Mouse (Mus musculus): ENCODE measurements at regions not wholly inside any gene's neighbourhood (a gene's known extent, or its start where the extent isn't known, plus 50 kb on each side); places are given as distances from the start of the nearest gene placed in this dataset.

DNA sequence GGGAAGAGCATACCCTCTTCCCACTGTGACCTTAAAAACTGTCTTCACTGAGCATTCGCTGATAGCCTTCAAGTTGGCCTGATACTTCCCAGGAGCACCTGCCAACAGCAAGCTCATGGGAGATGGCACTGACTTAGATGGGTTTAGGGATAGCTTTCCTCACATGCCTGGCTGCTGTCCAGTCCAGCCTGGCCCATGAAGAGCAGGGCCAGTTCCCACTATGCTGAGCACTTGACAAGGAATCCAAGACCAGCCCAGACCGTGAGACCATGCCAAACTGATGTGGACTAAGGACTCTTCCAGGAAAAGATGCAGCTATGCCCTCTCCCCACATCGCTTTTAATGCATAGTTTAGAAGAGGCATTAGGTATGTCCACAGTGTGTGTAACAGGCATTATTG is 155.0 kb downstream of the Snx10 start:
- no peaks in the 10 kb centered on the region for H3K27me3 ChIP-seq (ENCODE audit: control insufficient read depth, insufficient read depth, low read length, poor library complexity, severe bottlenecking)
- H3K4me1 ChIP-seq (ENCODE audit: control insufficient read depth, insufficient read depth, low read length): no peaks in the 10 kb centered on the region
- H3K9ac ChIP-seq (ENCODE audit: low read depth, poor library complexity, severe bottlenecking): no peak overlapping the region
- no peaks in the 10 kb centered on the region for H3K36me3 ChIP-seq (ENCODE audit: control insufficient read depth, insufficient read depth, low read length, poor library complexity, severe bottlenecking)
- H3K4me3 ChIP-seq (ENCODE audit: low read depth, low read length): no peak overlapping the region
- no peak overlapping the region for H3K27ac ChIP-seq (ENCODE audit: insufficient read depth, low read length)
- TF ChIP-seq EP300 (IDR thresholded peaks at IDR 0.05; ENCODE audit: insufficient read depth, low read depth, low read length): no peak
- TF ChIP-seq CTCF (IDR thresholded peaks at IDR 0.05; ENCODE audit: low read depth, low read length): no peak
- no peak for TF ChIP-seq POLR2A (IDR thresholded peaks at IDR 0.05; ENCODE audit: insufficient read depth, low read length)
- H3K9me3 ChIP-seq (replicated peaks; ENCODE audit: control insufficient read depth, insufficient read depth, low read length, poor library complexity, severe bottlenecking): no peaks in the 10 kb centered on the region

- Histone ChIP-seq H3K36me3 (ENCODE audit: control insufficient read depth, insufficient read depth, low read length, poor library complexity, severe bottlenecking) (no peaks in the 10 kb centered on the region), H3K4me1 (ENCODE audit: control insufficient read depth, insufficient read depth, low read length) (peaks cover 2% of the 10 kb centered on the region)
- TF ChIP-seq CTCF (IDR thresholded peaks at IDR 0.05; ENCODE audit: low read depth, low read length) (no peak), POLR2A (IDR thresholded peaks at IDR 0.05; ENCODE audit: insufficient read depth, low read length) (no peak), EP300 (IDR thresholded peaks at IDR 0.05; ENCODE audit: insufficient read depth, low read depth, low read length) (no peak)
Measured at GRCm38 (mm10) chr6:51680239-51680857, 156.6 kb downstream of the Snx10 start.

GRCm38 (mm10) chr6:51683131-51683530 is 159.4 kb downstream of the Snx10 start:
- H3K9me3 ChIP-seq (replicated peaks; ENCODE audit: control insufficient read depth, insufficient read depth, low read length, poor library complexity, severe bottlenecking): no peaks in the 10 kb centered on the region
- no peak overlapping the region for H3K27ac ChIP-seq (ENCODE audit: insufficient read depth, low read length)
- H3K4me3 ChIP-seq (ENCODE audit: low read depth, low read length): no peak overlapping the region
- H3K36me3 ChIP-seq (ENCODE audit: control insufficient read depth, insufficient read depth, low read length, poor library complexity, severe bottlenecking): no peaks in the 10 kb centered on the region
- TF ChIP-seq CTCF (IDR thresholded peaks at IDR 0.05; ENCODE audit: low read depth, low read length) (no peak), EP300 (IDR thresholded peaks at IDR 0.05; ENCODE audit: insufficient read depth, low read depth, low read length) (no peak), POLR2A (IDR thresholded peaks at IDR 0.05; ENCODE audit: insufficient read depth, low read length) (no peak)
- H3K9ac ChIP-seq (ENCODE audit: low read depth, poor library complexity, severe bottlenecking): no peak overlapping the region
- H3K27me3 ChIP-seq (ENCODE audit: control insufficient read depth, insufficient read depth, low read length, poor library complexity, severe bottlenecking): no peaks in the 10 kb centered on the region
- H3K4me1 ChIP-seq (ENCODE audit: control insufficient read depth, insufficient read depth, low read length): peaks cover 2% of the 10 kb centered on the region

More at GRCm38 (mm10) chr6:51680239-51680857, 156.6 kb downstream of the Snx10 start:
- H3K4me3 ChIP-seq (ENCODE audit: low read depth, low read length): no peak overlapping the region
- H3K27ac ChIP-seq (ENCODE audit: insufficient read depth, low read length): no peak overlapping the region
- H3K27me3 ChIP-seq (ENCODE audit: control insufficient read depth, insufficient read depth, low read length, poor library complexity, severe bottlenecking): no peaks in the 10 kb centered on the region
- H3K9ac ChIP-seq (ENCODE audit: low read depth, poor library complexity, severe bottlenecking): no peak overlapping the region
- H3K9me3 ChIP-seq (replicated peaks; ENCODE audit: control insufficient read depth, insufficient read depth, low read length, poor library complexity, severe bottlenecking): no peaks in the 10 kb centered on the region

DNA sequence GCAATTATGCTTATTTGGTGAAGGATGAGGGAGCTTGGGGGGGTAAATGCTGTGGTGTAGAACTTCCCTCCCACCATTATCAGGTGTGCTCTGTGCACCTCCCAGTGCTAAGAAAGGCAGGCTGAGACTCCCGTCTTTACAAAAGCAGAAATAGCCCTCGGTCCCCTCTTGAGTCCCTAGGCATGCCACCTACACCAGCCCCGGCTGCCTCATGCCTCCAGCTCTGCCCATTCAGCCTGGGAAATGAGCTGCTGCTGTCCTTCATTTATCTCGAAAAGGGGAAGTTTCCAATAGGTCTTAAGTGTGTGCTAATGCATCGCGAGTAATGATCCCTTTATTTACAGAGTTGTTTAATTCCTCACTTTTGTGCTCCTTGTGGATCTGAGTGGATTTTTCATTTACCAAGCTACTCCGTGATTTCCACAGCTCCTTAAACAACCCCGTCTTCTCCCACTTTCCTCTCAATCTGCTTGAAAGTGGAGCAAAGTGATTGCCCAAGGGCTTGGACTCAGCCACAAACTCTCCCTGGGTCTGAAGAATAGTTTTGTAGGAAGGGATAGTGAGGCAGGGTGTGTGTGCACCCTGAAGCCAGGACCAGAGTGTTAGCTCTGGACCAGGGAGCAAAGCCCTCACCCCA is 162.1 kb downstream of the Snx10 start:
- H3K9ac ChIP-seq (ENCODE audit: low read depth, poor library complexity, severe bottlenecking): no peak overlapping the region
- H3K9me3 ChIP-seq (replicated peaks; ENCODE audit: control insufficient read depth, insufficient read depth, low read length, poor library complexity, severe bottlenecking): no peaks in the 10 kb centered on the region
- no peak overlapping the region for H3K4me3 ChIP-seq (ENCODE audit: low read depth, low read length)
- no peaks in the 10 kb centered on the region for H3K36me3 ChIP-seq (ENCODE audit: control insufficient read depth, insufficient read depth, low read length, poor library complexity, severe bottlenecking)
- H3K27ac ChIP-seq (ENCODE audit: insufficient read depth, low read length): no peak overlapping the region
- TF ChIP-seq POLR2A (IDR thresholded peaks at IDR 0.05; ENCODE audit: insufficient read depth, low read length) (no peak), CTCF (IDR thresholded peaks at IDR 0.05; ENCODE audit: low read depth, low read length) (no peak), EP300 (IDR thresholded peaks at IDR 0.05; ENCODE audit: insufficient read depth, low read depth, low read length) (no peak)
- peaks cover 2% of the 10 kb centered on the region for H3K4me1 ChIP-seq (ENCODE audit: control insufficient read depth, insufficient read depth, low read length)
- H3K27me3 ChIP-seq (ENCODE audit: control insufficient read depth, insufficient read depth, low read length, poor library complexity, severe bottlenecking): no peaks in the 10 kb centered on the region

DNA sequence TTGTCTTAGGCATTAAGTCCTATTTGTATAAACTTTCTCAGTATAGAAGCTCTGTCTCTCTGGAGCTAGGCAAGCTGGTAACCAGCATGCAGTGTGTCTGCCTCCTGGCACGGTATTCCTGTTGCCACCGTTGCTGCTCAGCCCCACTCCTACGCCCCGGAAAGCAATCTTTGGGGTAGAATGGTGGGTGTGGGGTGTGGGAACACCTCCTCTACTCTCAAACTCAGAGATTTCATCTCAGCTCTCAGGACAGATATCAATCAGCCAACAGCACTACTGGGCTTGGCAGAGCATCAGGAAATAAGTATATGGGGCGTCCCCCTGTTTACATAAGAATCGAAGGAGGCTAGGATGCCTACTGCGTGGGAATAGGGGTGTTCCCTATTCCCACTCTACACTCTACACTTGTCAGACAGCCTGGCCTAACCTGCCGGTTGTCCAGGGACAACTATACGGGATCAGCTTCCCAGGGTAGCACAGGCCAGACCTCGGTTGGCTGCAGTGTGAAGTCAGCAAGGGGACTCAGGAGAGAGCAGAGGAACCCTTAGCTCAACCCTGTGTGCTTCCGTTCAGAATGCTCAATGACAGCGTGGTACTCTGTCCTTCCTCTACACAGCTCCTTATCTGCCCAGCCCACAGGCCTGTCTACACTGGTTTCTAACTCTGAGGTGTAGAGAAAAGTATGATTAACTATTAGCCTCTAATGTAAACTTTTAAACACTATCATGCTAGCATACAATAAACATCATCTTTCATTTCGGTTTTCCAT is 167.3 kb downstream of the Snx10 start:
- Histone ChIP-seq H3K9me3 (replicated peaks; ENCODE audit: control insufficient read depth, insufficient read depth, low read length, poor library complexity, severe bottlenecking) (no peaks in the 10 kb centered on the region), H3K27ac (ENCODE audit: insufficient read depth, low read length) (no peak overlapping the region), H3K4me1 (ENCODE audit: control insufficient read depth, insufficient read depth, low read length) (no peaks in the 10 kb centered on the region), H3K9ac (ENCODE audit: low read depth, poor library complexity, severe bottlenecking) (no peak overlapping the region), H3K27me3 (ENCODE audit: control insufficient read depth, insufficient read depth, low read length, poor library complexity, severe bottlenecking) (no peaks in the 10 kb centered on the region), H3K4me3 (ENCODE audit: low read depth, low read length) (no peak overlapping the region), H3K36me3 (ENCODE audit: control insufficient read depth, insufficient read depth, low read length, poor library complexity, severe bottlenecking) (no peaks in the 10 kb centered on the region)
- TF ChIP-seq EP300 (IDR thresholded peaks at IDR 0.05; ENCODE audit: insufficient read depth, low read depth, low read length): no peak
- no peak for TF ChIP-seq POLR2A (IDR thresholded peaks at IDR 0.05; ENCODE audit: insufficient read depth, low read length)
- no peak for TF ChIP-seq CTCF (IDR thresholded peaks at IDR 0.05; ENCODE audit: low read depth, low read length)

- Histone ChIP-seq H3K4me1 (ENCODE audit: control insufficient read depth, insufficient read depth, low read length) (no peaks in the 10 kb centered on the region), H3K4me3 (ENCODE audit: low read depth, low read length) (no peak overlapping the region), H3K9me3 (replicated peaks; ENCODE audit: control insufficient read depth, insufficient read depth, low read length, poor library complexity, severe bottlenecking) (no peaks in the 10 kb centered on the region), H3K27me3 (ENCODE audit: control insufficient read depth, insufficient read depth, low read length, poor library complexity, severe bottlenecking) (no peaks in the 10 kb centered on the region), H3K36me3 (ENCODE audit: control insufficient read depth, insufficient read depth, low read length, poor library complexity, severe bottlenecking) (no peaks in the 10 kb centered on the region), H3K9ac (ENCODE audit: low read depth, poor library complexity, severe bottlenecking) (no peak overlapping the region), H3K27ac (ENCODE audit: insufficient read depth, low read length) (no peak overlapping the region)
- TF ChIP-seq POLR2A (IDR thresholded peaks at IDR 0.05; ENCODE audit: insufficient read depth, low read length): no peak
Measured at GRCm38 (mm10) chr6:51693984-51694383, 170.3 kb downstream of the Snx10 start.

Measured in ES-Bruce4 (cell line).